Mouse (Mus musculus) G1E (cell line): ENCODE measurements around the gene Pde4d. TPM values are rescaled to one million over a fixed set of nuclear protein-coding genes. Genes with fewer than 3 reads are reported as not detected.

Experiments used
- ATAC-seq: 2 replicates; pipeline ENCODE4 v1.8.0; 2016; ENCODE audit warnings: mild to moderate bottlenecking; ENCODE audit not compliant: insufficient number of reproducible peaks, poor library complexity, low FRiP score, severe bottlenecking; ENCODE audit errors: extremely low read depth
- DNase-seq: peaks from one replicate; pipeline ENCODE4 v3.0.0; 2012; ENCODE audit warnings: low spot score
- H3K27me3 ChIP-seq: 2 replicates; pipeline ENCODE4 v1.6.1; 2012; ENCODE audit warnings: mild to moderate bottlenecking, low read length, inconsistent platforms; ENCODE audit not compliant: insufficient read depth
- H3K36me3 ChIP-seq: replicated peaks from 2 replicates; pipeline ENCODE3; 2012; ENCODE audit warnings: mild to moderate bottlenecking, inconsistent platforms
- H3K4me1 ChIP-seq: 2 replicates; pipeline ENCODE4 v1.6.1; 2012; ENCODE audit warnings: low read depth, low read length, inconsistent platforms, mixed read lengths; ENCODE audit not compliant: insufficient read depth
- H3K4me3 ChIP-seq: 2 replicates; pipeline ENCODE4 v1.5.1; 2012; ENCODE audit warnings: low read depth, mild to moderate bottlenecking, inconsistent platforms, low read length, moderate library complexity, mixed read lengths
- H3K9me3 ChIP-seq: replicated peaks from 2 replicates; pipeline ENCODE4 v1.6.1; 2012; ENCODE audit warnings: inconsistent platforms
- CTCF ChIP-seq: IDR thresholded peaks from 2 replicates; pipeline ENCODE4 v1.5.1; 2012; ENCODE audit warnings: low read depth, low read length, inconsistent platforms, mixed read lengths
- GATA1 ChIP-seq: IDR thresholded peaks from 2 replicates; pipeline ENCODE4 v1.6.1; 2012; ENCODE audit warnings: borderline replicate concordance, low read length, inconsistent platforms, mixed read lengths
- GATA2 ChIP-seq: IDR thresholded peaks from 2 replicates; pipeline ENCODE4 v1.6.1; 2012; ENCODE audit warnings: low read depth, low read length, inconsistent platforms, borderline replicate concordance
- POLR2AphosphoS5 ChIP-seq: IDR thresholded peaks from 2 replicates; pipeline ENCODE4 v1.6.1; 2012; ENCODE audit warnings: low read depth, low read length, inconsistent platforms; ENCODE audit not compliant: insufficient replicate concordance
- TAL1 ChIP-seq: conservative IDR thresholded peaks from 2 replicates; pipeline ENCODE4 v1.6.1; 2012; ENCODE audit warnings: low read depth, low read length, inconsistent platforms, mixed read lengths
- polyA plus RNA-seq: library from polyadenylated mRNA; stranded (reverse); fragments of >175 nt; gene quantifications from 2 replicates; pipeline ENCODE4 v1.2.3, GENCODE M21; 2012
- total RNA-seq, 2 experiments: library from RNA; stranded (forward) in 1 of 2; stranded (reverse) in 1 of 2; fragments of 200-1000 nt in 1 of 2; fragments of >200 nt in 1 of 2; fragmentation: Nextera tagmentation in 1 of 2; gene quantifications; 2 replicates each; pipeline ENCODE4 v1.2.3; 2014 to 2017

Pde4d gene
- total and polyA plus RNA-seq, 3 experiments, result 8.2 to 124 (median 22.6) TPM

- ATAC-seq (no peak), DNase-seq (no peak)
- Histone ChIP-seq H3K9me3 (no peaks in the 10 kb centered on the region), H3K4me3 (no peak overlapping the region), H3K27me3 (no peaks in the 10 kb centered on the region), H3K36me3 (no peaks in the 10 kb centered on the region), H3K4me1 (peaks cover 32% of the 10 kb centered on the region)
- no peak for TF ChIP-seq GATA1
- no peak for TF ChIP-seq GATA2
- no peak for TF ChIP-seq POLR2AphosphoS5
- TF ChIP-seq CTCF, result no peak
- no peak for TF ChIP-seq TAL1
These were observed 1213.0 kb downstream of the Pde4d start for GRCm38 (mm10) chr13:109662731-109663130.

GRCm38 (mm10) chr13:109664956-109665802 is 1215.4 kb downstream of the Pde4d start:
- H3K4me3 ChIP-seq, result no peak overlapping the region
- peak; percentile 4; the same call in 1 of the 2 replicates for ATAC-seq
- no peaks in the 10 kb centered on the region for H3K36me3 ChIP-seq
- H3K27me3 ChIP-seq, result no peaks in the 10 kb centered on the region
- H3K9me3 ChIP-seq, result no peaks in the 10 kb centered on the region
- peaks cover 52% of the 10 kb centered on the region for H3K4me1 ChIP-seq
- no peak for TF ChIP-seq POLR2AphosphoS5
- no peak for TF ChIP-seq CTCF
- TF ChIP-seq TAL1, result no peak
- no peak for TF ChIP-seq GATA1
- no peak for TF ChIP-seq GATA2
- DNase-seq, result no peak

GRCm38 (mm10) chr13:109665803-109666403 is 1216.2 kb downstream of the Pde4d start:
- H3K36me3 ChIP-seq, result no peaks in the 10 kb centered on the region
- no peaks in the 10 kb centered on the region for H3K27me3 ChIP-seq
- ATAC-seq (peak; percentile 76; the same call in 1 of the 2 replicates), DNase-seq (no peak)
- TF ChIP-seq GATA1 (no peak), TAL1 (0 out of 2 replicates have a peak, but pooled peaks have one; percentile 16)
- H3K4me3 ChIP-seq, result no peak overlapping the region; the same call in 1 of the 2 replicates
- peaks cover 59% of the 10 kb centered on the region for H3K4me1 ChIP-seq
- no peaks in the 10 kb centered on the region for H3K9me3 ChIP-seq

- no peaks in the 10 kb centered on the region for H3K36me3 ChIP-seq
- no peaks in the 10 kb centered on the region for H3K9me3 ChIP-seq
- ATAC-seq (no peak), DNase-seq (no peak)
- H3K4me3 ChIP-seq, result no peak overlapping the region
- TF ChIP-seq GATA1 (no peak), TAL1 (no peak), GATA2 (no peak), CTCF (no peak), POLR2AphosphoS5 (no peak)
- H3K4me1 ChIP-seq, result peaks cover 63% of the 10 kb centered on the region
- no peaks in the 10 kb centered on the region for H3K27me3 ChIP-seq
These were observed 1220.2 kb downstream of the Pde4d start for GRCm38 (mm10) chr13:109669965-109670364.

- TF ChIP-seq POLR2AphosphoS5 (no peak), TAL1 (no peak), GATA2 (no peak), CTCF (no peak), GATA1 (no peak)
- H3K36me3 ChIP-seq, result no peaks in the 10 kb centered on the region
- H3K9me3 ChIP-seq, result no peaks in the 10 kb centered on the region
- H3K4me1 ChIP-seq, result peaks cover 57% of the 10 kb centered on the region
- no peaks in the 10 kb centered on the region for H3K27me3 ChIP-seq
- ATAC-seq (no peak), DNase-seq (no peak)
- no peak overlapping the region for H3K4me3 ChIP-seq
These were observed 1222.0 kb downstream of the Pde4d start for GRCm38 (mm10) chr13:109671589-109672347.

- H3K9me3 ChIP-seq, result peaks cover 5% of the 10 kb centered on the region
- TF ChIP-seq GATA2, result no peak
- ATAC-seq (no peak), DNase-seq (no peak)
- no peaks in the 10 kb centered on the region for H3K36me3 ChIP-seq
- H3K27me3 ChIP-seq, result no peaks in the 10 kb centered on the region
- peak overlapping the region; percentile 5; the same call in 1 of the 2 replicates for H3K4me3 ChIP-seq
- H3K4me1 ChIP-seq, result peaks cover 56% of the 10 kb centered on the region
These were observed 1227.3 kb downstream of the Pde4d start for GRCm38 (mm10) chr13:109677047-109677446.
